ENCODE assay signal across 8 mouse cellular contexts in the genomic region with DNA sequence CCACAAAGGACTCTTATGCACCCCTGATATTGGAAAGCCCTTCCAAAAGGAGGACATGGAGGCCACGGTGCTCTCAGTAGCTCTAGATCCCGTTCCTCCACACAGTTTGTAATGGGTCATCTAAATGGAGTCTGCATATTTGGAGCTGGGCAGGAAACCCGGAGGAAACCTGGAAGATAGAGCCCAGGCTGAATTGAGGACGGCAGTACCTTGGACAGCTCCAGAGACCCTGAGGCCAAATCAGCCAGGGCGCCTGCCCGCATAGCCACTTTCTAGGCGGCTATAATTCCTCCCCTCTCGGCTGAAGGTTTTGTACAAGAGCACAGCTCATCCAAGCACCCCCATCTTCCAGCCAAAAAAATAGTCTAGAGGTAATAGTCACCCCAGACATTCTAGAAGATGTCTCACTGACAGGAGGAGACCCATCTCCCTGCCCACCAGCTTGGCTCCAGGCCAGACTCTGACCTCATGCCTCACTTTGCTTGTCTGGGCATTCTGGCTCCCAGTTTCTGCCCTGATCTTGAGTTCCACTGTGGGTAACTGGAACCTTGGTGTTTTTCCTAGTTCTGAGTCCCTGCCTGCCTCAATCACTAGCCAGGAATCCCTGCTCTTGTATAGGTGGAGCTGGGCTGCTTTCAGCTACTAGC. TPM values are rescaled to one million over a fixed set of nuclear protein-coding genes. Genes with fewer than 3 reads are reported as not detected.
DNase-seq lines count a peak whose midpoint lies in the region; ATAC-seq and TF ChIP-seq lines count a peak whose summit lies in the region.

No protein-coding gene starts in this region.

- no peak overlapping the region for H3K27ac ChIP-seq in hindbrain, embryonic 10.5 days
- H3K27ac ChIP-seq in hindbrain, embryonic 13.5 days = no peak overlapping the region

- H3K4me2 ChIP-seq in hindbrain, embryonic 13.5 days = no peak overlapping the region

- 6% methylated on average over 8 of the region's 8 CpGs for WGBS in hindbrain, embryonic 10.5 days
- WGBS in hindbrain, embryonic 13.5 days = 6% methylated on average over 8 of the region's 8 CpGs

- H3K27me3 ChIP-seq in hindbrain, embryonic 10.5 days (ENCODE audit: insufficient read depth, poor library complexity, severe bottlenecking) = peaks cover 77% of the 10 kb centered on the region
- H3K27me3 ChIP-seq in hindbrain, embryonic 13.5 days = peaks cover 61% of the 10 kb centered on the region
- H3K27me3 ChIP-seq in E14TG2a.4 (ENCODE audit: insufficient read depth, low read length) = peaks cover 96% of the 10 kb centered on the region

- H3K4me3 ChIP-seq in hindbrain, embryonic 10.5 days = no peak overlapping the region
- no peak overlapping the region for H3K4me3 ChIP-seq in hindbrain, embryonic 13.5 days
- 0 out of 2 replicates have a peak overlapping the region, but pooled peaks have one; percentile 78 for H3K4me3 ChIP-seq in E14TG2a.4 (replicated peaks; ENCODE audit: low read length)

- H3K9ac ChIP-seq in hindbrain, embryonic 13.5 days = no peak overlapping the region

- peaks cover 29% of the 10 kb centered on the region for H3K4me1 ChIP-seq in hindbrain, embryonic 10.5 days (replicated peaks)
- H3K4me1 ChIP-seq in hindbrain, embryonic 13.5 days (replicated peaks) = peaks cover 42% of the 10 kb centered on the region
- peaks cover 22% of the 10 kb centered on the region for H3K4me1 ChIP-seq in E14TG2a.4 (replicated peaks; ENCODE audit: low read depth, low read length)

- TF ChIP-seq CTCF in E14TG2a.4 (conservative IDR thresholded peaks at IDR 0.05; ENCODE audit: low read length) = no peak

- no peak for ATAC-seq in hindbrain, embryonic 13.5 days (ENCODE audit: low FRiP score)
- peak; percentile 41 to 46; a peak in 2 of 4 replicates for ATAC-seq in hematopoietic stem cell, adult 5-6 weeks (replicated peaks in 1 of 2; ENCODE audit: insufficient read depth in 1 of 2, low FRiP score in 2 of 2, low TSS enrichment in 1 of 2, low read depth in 1 of 2, poor library complexity in 2 of 2, severe bottlenecking in 2 of 2)
- ATAC-seq in inflammation-experienced regulatory T-cells, adult 6 months = no peak

- peak; percentile 66 for DNase-seq in hindbrain, embryonic 10.5 days (ENCODE audit: low spot score)
- DNase-seq in adrenal gland, adult 18-20 months (ENCODE audit: low spot score in 2 of 2) = peak; percentile 31 to 36
- DNase-seq in neural tube, embryonic 10.5 days (ENCODE audit: extremely low spot score, low spot score) = peak; percentile 64
- DNase-seq in left cerebral cortex, adult 8-10 months (ENCODE audit: low spot score in 2 of 2) = no peak

- no peaks in the 10 kb centered on the region for H3K36me3 ChIP-seq in hindbrain, embryonic 10.5 days
- H3K36me3 ChIP-seq in hindbrain, embryonic 13.5 days = no peaks in the 10 kb centered on the region
- no peaks in the 10 kb centered on the region for H3K36me3 ChIP-seq in E14TG2a.4 (ENCODE audit: insufficient read depth, low read length)

- H3K9me3 ChIP-seq in hindbrain, embryonic 10.5 days = no peaks in the 10 kb centered on the region
- no peaks in the 10 kb centered on the region for H3K9me3 ChIP-seq in hindbrain, embryonic 13.5 days
- H3K9me3 ChIP-seq in E14TG2a.4 (ENCODE audit: low read length) = no peaks in the 10 kb centered on the region

RNA-seq across cellular contexts. Expression of gene Gabbr2, which starts 1.3 kb away (rescaled TPM):
- polyA plus RNA-seq in hindbrain, embryonic 10.5 days (2016; fragmentation: Nextera tagmentation; extraction: Ambion mirVana) = 0.24 and 0.27 TPM in 2 replicates
- 4.0 and 4.8 TPM in 2 replicates for polyA plus RNA-seq in hindbrain, embryonic 13.5 days (2015; fragmentation: Nextera tagmentation; extraction: Ambion mirVana)
- total RNA-seq in adrenal gland, adult 18-20 months (2021) = under 1 TPM; 0.27 to 0.35 TPM
- total RNA-seq in hematopoietic stem cell, adult 5-6 weeks (2017) = 0.13 and 0.25 TPM in 2 replicates
- 100 to 1,000 TPM; 198 to 214 (median 210) TPM for total RNA-seq in left cerebral cortex, adult 8-10 months (2022)
- not detected for polyA plus RNA-seq in inflammation-experienced regulatory T-cells, adult 6 months (2017; shearing (Covaris generic))

Comparison
In these comparisons a context has a peak if more than half of its experiments do, and no peak if none do; other contexts are left out.
1. DNase-seq: peak in hindbrain, embryonic 10.5 days (single experiment), adrenal gland, adult 18-20 months (2 of 2) and neural tube, embryonic 10.5 days (single experiment); none in left cerebral cortex, adult 8-10 months (0 of 2).
2. ATAC-seq: peak in hematopoietic stem cell, adult 5-6 weeks (2 of 2); none in hindbrain, embryonic 13.5 days (single experiment) and inflammation-experienced regulatory T-cells, adult 6 months (single experiment).
3. RNA of gene Gabbr2, which starts 1.3 kb away (total RNA-seq): 198 to 214 TPM in left cerebral cortex, adult 8-10 months; 0.27 to 0.35 TPM in adrenal gland, adult 18-20 months and 0.13 to 0.25 TPM in hematopoietic stem cell, adult 5-6 weeks; every median in the first group is over 100 times any median in the second.